Mouse (Mus musculus): ENCODE results near the gene Bbs7. TPM values are rescaled to one million over a fixed set of nuclear protein-coding genes. Genes with fewer than 3 reads are reported as not detected.

Gene Bbs7
- 1 to 10 TPM; 2.0 to 2.8 TPM for total RNA-seq (2023)

DNA sequence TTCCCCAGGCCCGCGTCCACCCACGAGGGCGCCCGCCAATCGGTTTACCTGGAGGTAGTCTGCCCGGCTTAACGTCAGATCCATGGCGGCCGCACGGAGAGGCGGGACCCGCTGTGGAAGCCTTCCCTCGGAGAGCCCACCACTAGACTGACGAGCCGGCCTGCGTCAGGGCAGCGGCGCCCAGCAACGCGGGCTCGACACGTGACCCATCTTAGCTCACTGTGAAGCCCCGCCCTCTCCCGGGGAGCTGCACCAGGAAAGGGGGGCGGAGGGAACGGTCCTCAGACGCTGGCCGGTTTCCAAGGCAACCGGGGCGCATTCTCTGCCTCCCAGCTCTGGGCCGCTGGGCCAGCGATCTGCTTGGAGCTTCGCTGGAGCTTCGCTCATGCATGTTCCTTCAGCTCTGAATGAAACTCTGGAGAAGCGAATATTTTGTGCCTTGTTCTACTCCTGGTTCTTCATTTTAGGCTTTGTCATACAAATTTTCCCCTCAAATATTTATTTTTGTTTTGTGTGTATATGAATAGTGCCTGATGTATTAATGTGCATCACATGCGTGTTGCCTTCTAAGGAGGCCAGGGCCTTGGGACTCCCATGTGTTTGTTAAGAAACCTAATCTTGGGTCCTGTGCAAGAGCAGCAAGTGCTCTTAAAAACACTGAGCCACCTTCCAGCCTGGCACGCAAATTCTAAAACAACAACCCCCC lies at the start of gene Bbs7:
Bbs7 (minus strand) TSS at position 276 of the 706 bp plus-strand sequence.

DNA sequence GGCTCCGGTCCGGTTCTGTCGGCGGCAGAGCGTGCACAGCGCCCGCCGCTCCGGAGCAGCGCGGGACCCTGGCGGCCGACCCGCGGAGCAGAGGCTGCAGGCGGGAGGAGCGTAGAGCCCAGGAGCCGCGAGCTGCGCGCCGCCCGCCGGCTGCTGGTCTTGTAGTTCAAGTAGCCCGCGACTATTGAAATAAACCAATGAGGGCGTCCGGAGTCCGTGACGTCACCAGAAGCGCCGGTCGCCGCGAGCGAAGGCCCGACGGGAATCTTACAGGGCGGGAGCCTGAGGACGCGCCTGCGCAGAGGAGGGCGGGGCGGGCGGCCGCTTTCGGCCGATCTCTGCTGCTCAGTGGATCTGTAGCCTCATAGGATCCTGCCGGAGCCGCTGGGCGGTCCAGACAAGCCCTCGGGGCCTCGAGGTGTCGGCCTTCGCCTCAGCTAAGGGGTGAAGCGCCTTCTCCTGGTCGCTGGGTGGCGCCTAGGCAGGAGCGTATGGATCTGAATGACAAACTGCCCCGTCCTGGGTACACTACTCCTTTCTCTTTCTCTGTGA lies 41.4 kb downstream of the Bbs7 start, which contains the start of gene Ccna2:
Ccna2 (minus strand) TSS at position 324 of the 552 bp plus-strand sequence.

DNA sequence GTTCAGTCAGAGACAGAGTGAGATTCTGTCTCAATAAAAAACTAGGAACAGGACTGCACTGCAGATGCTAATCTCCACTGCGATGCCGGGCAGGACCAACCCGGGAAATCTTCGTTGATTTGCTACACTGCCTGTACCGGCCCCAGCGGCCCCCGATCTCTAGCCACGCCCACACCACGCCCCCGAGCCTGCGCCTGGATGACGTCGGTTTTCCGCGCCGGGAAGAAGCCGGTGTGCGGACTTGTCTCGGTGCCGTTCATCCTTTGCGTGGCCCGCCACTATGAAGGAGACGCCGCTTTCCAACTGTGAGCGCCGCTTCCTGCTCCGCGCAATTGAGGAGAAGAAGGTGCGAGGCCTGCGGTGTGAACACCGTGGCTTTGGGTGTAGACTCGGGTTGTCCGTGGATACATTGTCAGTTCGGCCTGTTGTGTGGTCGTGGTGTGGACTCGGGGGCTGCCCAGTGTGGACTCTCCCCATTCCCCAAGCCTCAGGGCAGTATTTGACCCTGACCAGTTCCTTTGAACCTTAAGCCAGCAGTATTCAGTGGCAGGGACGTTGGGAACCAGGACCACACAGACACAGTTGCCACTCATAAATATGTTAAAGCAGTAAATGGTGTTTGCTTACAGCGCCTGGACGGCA lies 60.8 kb downstream of the Bbs7 start, which contains the start of gene Exosc9:
Exosc9 (plus strand) TSS at position 201 of the 642 bp plus-strand sequence.

Other genes starting within 250 kb of the Bbs7 start
- 100 to 1,000 TPM; 347 to 359 TPM for gene Anxa5, start 137.6 kb downstream of the Bbs7 start, total RNA-seq (2023)
- gene 1810062G17Rik, start 137.5 kb downstream of the Bbs7 start, total RNA-seq (2023), result not detected
- gene Gm11549, start 91.7 kb downstream of the Bbs7 start, total RNA-seq (2023), result not detected
- 10 to 100 TPM; 18.7 to 21.6 TPM for gene Exosc9, start 60.9 kb downstream of the Bbs7 start, total RNA-seq (2023)
- gene Ccna2, start 41.3 kb downstream of the Bbs7 start, total RNA-seq (2023), result 1 to 10 TPM; 1.5 to 1.9 TPM
- under 1 TPM in 1 of 2 experiments, not detected in 1; 0.91 TPM for gene Trpc3, start 76.7 kb upstream of the Bbs7 start, total RNA-seq (2023)
- gene 4932438A13Rik, start 249.6 kb upstream of the Bbs7 start, total RNA-seq (2023), result 10 to 100 TPM; 67.7 to 68.2 TPM